Mouse (Mus musculus) layer of hippocampus, postnatal 36 days (tissue): ENCODE results near the gene Prkar1b. TPM values are rescaled to one million over a fixed set of nuclear protein-coding genes. Genes with fewer than 3 reads are reported as not detected.

ENCODE experiments used
- DNase-seq, 2 experiments: peaks; one replicate each; pipeline ENCODE4 v3.0.0; 2022
- total RNA-seq, 2 experiments: library from RNA; stranded (reverse); gene quantifications; 2 replicates each; pipeline ENCODE4 v1.2.3; 2021

The Prkar1b gene
- total RNA-seq, 2 experiments from 2014 or later = 397 to 416 TPM

DNA sequence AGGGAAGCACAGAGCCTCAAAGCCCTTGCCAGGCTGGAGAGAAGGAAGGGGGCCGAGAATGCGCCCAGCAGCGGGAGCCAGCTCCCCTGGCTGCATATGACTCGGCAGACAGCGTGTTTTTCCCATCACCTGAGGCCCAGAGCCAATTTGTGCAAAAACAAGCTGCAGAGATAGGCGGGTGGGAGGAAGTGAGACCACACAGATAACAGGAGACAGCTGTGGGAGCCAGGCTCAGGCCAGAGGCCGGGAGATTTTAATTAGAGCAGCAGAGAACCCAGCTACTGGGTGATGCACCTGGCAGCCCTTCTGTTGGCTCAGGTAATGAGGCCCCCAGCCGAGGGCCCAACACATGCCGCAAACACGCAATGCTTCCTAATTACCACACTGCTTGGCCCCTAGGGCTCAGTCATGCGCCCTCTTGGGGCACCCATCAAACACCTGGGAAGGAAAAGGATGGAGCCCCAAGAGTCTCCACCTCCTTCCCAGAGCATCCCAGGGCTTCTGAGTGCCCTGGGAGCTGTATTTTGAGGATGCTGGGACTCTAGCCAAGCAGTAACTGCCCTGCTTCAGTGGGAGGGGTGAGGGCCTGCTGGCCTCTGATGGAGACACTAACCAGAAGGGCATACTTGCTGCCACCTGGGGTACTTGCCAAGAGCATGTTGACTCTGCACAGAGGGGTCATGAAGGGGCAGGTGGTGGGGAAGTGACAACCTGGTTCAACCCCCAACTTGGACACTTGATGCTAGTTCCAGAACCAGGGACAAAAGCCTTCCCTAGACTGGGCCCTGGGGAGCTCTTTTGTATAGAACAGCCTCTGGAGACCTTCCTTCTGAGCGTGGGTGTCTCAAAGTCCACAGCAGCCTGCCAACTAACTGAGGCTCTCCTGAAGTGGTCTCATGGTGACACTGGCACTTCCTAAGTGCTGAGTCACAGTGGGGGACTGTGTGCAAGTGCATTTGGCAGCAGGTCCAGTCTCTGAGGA, 50.5 kb downstream of the Prkar1b start:
- peak; percentile 52 to 59 for DNase-seq

DNA sequence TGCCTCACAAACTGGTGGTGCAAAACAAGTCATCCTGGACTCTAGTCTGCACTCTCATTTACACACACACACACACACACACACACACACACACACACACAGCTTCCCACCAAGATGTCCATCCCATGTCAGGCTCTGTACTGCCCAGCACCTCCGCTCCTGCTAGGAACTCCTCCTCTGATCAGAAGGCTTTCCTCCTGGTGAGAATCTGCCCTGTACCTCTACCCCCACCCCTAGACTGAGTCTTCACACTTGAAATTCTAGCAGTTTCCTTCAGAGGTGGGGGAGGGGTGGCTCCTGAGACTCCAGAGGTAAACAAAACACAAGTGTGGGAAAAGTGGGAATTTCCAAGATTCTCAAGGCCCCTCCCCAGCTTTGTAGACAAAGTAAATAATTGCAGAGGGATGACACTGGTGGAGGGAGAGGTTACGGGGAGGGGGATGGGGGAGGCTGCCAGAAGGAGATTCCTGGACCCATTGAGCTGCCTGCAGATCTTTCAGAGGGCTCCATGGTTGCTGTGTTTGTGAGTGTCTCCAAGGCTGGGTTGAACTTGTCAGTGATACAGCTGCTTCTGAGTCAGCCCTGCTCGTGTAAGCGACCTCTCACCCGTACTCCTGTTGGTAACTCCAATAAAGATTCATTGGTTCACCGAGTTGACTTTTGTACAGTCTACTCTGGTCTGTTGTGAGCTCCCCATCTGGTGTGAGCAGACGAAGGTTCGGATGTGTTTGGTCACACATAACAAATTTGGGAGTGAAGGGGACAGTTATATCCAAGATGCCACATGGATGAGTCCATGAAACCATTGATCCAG, 54.3 kb downstream of the Prkar1b start:
- DNase-seq = no peak

DNA sequence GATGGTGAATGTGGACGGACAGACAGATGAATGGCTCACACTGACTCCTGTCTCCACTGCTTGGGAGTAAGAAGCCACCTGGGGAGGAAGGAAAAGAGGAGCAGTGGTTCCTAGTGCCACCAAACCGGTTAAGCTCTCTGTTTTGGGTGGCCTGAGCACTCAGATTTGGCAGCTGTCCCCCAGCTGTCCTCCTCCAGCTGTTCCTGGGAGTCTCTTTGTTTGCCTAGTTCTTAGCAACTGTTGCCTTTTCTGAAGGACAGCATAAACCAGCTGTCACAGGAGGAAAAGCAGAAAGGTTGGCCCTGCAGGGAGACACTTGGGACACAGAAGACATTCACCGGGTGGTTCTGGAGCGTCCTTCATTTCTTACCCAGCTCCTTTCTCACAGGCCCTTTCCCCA, 56.3 kb downstream of the Prkar1b start:
- DNase-seq = no peak

DNA sequence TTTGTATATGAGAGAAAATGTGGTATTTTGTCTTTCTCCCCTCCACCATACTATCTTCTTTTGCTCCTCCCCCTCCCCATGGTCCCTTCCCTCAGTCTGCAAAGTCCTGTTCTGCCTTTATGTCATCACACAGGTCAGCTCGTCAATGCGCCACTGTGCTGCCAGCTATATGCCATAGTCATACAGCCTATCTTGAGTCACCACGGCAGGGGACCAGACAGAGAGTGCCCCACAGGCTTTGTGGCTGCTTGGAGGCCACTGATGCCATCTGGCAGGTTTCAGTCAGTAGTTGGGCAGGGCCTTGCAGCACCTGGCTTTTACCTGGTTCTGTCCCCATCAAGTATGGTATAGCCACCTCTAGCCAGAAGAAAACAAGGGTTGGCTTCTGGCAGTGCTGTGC, 58.1 kb downstream of the Prkar1b start:
- no peak for DNase-seq

DNA sequence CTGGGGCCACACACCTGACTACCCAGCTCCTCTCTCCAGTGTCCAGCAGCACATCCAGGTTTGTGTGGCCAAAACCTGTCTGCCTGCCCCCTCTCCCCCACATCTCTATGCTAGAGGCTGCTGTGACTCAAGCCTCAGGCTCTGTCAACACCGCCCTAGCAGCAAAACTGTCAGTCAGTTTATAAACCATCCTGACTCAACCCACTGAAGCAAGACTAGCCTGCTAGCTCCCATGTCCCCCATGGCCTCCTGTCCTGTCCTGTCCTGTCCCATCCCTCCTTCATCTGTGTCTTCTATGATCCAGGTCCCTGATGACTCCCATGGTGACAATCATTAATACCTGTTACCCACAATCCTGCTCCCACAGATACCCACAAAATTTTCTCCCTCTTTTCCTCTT, 59.6 kb downstream of the Prkar1b start:
- no peak for DNase-seq

DNA sequence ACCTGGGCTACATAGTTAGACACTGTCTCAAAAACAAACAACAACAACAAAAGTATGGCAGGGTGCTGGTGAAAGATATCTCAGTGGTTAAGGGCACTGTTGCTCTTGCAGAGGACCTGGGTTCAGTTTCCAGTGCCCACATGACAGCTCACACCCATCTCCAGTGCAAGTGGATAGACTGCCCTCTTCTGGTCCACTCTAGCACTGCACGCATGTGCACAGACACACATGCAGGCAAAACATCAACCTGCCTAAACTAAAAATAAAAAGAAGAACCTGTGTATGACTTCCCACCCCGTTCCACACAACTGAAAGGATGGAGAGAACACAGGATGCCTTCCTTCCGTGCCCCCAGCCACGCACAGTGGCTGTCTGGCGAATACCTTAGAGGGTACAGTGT, 61.6 kb downstream of the Prkar1b start:
- DNase-seq = no peak

DNA sequence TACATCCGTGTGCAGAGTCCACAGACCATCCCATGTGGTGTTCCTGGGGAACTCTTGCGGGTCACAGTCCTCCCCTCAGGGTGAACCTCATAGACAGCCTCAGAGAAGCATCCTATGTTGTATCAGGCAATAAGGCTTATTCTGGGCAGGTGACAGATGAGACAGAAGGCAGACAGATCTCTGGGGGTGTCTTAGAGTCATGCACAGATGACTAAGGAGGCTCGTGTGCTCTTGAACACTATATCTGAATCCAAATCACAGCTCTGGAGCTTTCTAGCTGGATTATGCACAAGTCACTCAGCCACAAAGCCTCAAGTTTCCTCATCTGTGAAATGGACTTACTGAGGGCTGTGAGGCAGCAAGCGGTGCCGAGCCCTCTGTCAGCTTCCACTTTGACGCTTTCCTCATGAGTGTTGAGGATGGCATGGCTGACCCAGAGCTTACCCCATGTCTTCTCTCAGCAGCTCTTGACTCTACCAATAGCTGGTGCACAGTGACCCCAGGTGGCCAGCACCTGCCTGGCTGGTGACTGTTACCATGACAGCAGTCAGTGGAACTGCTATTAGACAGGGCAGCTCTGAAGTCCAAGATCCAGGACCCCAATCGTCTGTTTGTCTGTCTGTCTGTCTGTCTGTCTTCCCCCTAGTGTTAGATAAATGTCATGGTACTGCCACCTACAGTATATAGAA, 64.8 kb downstream of the Prkar1b start:
- DNase-seq = no peak

DNA sequence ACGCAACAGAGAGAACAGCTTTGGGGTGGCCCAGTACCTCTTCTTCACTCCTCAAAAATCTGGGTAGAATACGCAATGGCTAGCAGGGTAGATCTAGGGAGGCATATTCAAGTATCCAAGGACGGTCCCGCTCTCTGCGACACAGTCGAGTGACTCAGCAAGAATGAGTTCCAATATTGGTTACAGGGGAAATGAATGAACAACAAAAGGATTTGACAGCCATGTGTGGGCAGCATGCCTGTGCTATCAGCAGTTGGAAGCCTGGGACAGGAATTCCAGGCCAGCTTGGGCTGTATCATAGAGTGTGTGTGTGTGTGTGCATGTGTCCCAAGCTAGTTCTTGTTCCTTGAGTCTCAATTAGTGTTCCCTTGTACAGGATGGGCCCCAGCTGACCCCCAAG, 65.5 kb downstream of the Prkar1b start:
- peak; percentile 57 to 62 for DNase-seq

DNA sequence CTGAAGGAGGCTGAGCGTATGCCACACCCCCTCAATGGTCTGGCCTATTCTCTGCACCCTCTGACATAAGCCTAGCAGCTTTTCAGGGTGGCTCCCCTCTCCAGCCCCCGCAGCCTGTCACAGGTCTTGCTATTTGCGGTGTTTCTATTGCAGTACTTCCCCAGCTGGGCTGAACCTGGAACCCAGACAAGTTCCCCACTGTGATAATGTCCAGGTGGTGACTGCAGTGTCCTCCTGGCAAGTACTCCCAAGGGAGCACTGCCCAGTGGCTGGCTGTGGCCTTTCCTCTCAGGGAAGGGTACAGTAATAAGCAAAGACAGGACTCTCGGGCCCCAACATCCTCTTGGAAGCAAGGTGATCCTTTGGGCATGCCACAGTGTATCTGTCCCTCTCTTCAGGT, 66.0 kb downstream of the Prkar1b start:
- no peak for DNase-seq

DNA sequence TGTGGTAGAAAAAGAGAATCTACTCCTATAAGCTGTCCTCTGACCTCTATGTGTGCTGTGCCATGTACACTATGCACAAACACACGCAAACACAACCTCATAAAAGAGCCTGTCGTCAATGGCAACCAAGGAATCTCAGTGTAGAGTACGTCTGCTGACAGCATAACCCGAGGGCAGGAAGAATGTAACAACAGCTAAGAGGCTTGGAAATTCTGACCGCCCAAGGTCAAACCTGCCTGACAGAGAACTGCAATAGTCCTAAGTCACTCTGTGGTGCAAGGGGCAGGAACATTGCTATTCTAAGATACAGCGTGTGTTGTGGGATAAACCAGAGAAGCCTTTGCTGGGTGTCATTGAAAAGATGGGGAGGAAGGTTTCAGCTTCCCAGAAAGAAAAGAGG, 68.4 kb downstream of the Prkar1b start:
- DNase-seq = no peak

DNA sequence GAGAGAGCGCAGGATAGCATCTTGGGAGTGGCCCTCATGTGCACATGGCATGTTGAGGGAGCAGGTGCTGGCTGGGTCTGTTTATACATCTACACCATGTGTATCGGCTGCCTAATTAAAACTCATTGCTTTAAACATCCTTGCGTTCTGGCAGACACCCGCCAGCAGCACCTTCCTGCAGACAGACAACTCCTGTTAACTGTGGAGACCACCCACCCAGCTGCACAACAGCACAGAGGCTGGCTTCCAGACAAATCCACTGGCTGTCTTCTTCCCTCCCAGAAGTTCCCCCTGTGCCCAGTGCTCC, 71.7 kb downstream of the Prkar1b start:
- no peak for DNase-seq

DNA sequence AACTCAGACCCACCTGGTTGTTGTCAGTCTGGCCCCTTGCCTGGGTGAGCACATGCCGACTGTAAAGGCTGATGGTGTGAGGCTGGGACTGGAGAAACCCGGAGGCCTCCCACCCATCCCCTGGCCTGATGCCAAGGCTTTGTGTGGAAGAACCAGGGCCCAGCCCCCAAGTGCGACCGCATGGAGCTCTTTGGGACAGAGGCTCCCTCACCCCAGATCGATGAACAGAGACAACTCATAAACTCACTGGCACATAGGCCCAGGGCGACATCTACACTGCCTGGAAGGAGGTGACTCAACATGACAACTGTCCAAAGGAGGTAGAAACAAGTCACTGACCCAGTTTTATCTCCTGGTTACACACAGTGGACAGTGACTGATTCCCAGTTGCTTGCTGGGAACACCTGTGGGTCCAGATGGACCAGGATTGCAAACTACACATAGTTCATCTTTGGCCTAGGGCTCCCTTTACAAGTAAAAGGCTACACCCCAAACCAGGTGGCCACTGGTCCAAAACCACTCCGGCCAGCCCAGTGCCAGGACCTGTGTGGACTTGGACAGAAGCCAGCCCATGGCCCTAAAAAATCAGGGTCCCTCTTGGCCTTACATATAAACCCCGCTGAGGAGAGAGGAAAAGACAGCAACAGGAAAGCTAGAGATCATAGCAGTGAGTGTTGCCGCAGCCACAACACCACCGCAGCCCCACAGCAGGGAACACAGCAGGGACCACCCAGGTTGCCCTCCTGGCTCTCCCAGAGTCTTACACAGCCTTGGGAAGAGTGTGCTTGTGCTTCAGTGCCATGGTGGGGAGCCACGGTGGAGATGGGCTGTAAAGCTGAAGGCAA, 72.3 kb downstream of the Prkar1b start:
- DNase-seq = no peak

DNA sequence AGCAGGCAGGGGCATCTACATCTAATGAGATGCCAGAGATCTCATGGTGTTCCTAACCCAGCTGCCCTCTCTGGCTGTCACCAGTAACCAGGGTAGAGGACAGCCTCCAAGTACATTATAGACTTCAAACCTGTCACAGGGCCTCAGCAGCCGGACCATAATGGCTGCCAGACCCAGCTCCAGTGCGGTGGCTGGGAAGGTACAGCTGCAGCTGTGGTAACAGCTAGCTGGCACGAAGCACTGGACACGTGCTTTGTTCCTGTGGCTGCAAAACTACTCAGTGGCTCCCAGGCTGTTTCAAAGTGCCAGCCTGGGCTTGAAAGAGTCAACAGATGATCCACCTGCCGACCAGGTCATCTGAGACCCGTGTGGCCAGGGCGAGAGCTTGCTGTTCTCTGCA, 73.4 kb downstream of the Prkar1b start:
- no peak for DNase-seq

DNA sequence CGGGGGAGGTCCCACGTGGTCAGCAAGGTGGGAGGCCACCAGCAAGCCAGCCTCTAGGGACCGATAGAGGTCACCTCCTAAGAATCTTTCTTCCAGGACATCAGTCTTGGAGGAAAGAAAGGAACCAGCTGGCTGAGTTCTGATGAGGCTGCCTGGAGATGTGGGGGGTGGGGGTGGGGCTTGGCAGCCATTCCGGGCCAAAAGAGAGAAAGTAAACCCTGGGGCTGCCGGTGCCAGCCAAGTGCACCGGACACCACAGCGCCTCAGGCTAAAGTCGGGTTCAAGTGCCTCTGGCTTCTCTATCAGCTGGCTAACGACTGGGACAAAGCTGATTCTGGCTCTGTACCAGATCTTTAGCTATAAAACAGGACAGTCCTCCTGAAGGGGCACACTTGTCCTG, 74.0 kb downstream of the Prkar1b start:
- no peak for DNase-seq

DNA sequence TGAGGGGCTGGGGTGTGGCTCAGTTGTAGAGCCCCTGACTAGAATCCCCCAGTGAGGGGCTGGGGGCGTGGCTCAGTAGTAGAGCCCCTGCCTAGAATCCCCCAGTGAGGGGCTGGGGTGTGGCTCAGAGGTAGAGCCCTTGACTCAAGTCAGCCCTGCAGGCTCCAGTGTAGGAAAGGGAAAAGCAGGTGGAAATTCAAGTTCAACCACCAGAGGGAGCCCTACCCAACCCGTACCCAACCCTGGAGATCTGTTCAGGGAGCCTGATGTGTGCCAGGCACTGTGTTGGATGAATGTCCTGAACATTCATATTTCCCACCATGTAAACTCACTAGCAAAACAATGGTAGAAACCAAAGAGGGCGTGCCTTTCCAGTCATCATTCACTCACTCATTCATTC, 74.7 kb downstream of the Prkar1b start:
- peak; percentile 59 to 64 for DNase-seq

DNA sequence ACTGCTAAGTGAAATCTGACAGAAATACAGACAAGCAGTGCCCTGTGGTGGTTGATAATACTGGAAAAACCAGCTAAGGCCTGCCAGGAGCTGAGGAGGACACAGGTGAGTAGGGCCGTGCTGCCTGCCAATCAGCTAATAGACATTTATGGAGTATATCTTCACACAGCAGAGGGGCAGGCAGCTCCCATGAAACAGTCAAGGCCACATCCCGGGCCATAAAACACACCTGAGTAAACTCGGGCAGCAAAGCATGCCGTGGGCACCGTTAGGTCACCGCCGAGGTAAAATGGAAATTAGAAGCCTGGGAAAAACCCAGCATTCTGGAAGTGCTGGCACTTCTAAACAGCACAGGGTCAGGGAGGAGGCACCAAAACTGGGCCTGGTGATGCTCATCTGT, 75.8 kb downstream of the Prkar1b start:
- no peak for DNase-seq

DNA sequence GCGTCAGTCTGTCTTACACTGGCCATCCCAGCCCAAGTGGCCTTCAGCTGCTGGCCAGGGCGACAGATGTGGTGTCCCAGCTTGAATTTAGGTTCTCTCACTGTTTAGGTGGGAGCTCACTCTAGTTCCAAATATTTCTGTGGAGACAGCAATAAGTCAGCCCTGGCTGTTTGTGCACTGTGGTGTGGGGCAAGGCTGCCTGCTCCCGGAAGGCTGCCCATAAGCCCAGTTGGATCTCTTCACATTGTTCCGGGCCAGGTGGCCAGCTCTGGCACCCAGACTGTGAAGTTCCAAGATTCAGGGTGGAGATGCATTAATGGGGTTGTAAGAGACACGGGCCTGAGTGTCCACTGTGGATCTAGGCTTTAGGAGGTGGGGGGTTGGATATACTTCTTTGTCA, 76.9 kb downstream of the Prkar1b start:
- DNase-seq = no peak

DNA sequence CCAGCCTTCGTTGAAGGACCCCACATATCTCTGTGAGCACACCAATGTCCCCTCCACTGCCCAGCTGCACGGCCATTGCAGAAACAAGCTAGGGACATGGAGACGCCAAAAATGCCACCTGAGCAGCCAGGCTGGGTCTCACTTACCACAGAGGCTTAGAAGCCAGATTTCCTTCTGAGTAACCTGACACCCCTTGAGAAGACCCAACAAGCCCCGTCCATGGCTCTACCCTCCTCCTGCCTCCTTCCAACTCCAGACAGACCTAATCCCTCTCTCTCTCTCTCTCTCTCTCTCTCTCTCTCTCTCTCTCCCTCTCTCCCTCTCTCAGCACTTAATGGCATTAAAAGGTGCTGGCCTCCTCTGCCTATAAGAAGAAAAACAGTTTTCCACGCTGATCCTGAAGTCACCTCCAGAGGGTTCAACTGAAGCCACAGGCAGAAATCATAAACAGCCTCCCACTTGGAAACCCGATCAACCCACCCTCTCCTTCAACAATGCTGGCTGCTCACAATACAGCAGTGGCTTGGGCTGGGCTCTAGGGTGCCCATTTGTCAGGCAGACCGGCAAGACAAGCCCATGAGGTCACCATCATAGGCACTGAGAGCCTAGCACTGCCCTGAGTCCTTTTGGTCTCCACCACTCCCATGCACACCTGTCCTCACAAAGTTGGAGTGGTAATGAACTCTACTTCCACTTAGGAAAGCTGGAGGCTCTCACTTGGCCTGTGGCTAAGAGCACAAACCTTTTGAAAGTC, 82.8 kb downstream of the Prkar1b start:
- no peak for DNase-seq

DNA sequence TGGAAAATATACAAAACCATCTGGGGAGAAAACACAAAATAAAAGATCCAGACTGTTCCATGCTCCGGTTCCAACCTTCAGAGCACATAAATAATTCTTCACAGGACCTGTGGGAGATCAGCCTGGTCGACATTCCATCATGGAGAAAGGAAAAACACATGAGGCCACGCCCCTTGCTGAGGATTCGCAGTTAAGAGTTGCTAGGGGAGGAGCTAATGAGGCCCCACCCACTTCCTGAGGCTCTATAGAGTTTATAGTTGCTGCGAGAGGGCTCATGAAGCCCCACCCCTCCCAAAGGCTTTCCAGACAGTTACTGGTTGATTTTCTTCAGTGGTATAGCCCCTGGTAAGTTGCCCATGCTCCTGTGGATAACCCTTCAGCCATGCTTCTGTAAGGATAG, 85.2 kb downstream of the Prkar1b start:
- DNase-seq = no peak

DNA sequence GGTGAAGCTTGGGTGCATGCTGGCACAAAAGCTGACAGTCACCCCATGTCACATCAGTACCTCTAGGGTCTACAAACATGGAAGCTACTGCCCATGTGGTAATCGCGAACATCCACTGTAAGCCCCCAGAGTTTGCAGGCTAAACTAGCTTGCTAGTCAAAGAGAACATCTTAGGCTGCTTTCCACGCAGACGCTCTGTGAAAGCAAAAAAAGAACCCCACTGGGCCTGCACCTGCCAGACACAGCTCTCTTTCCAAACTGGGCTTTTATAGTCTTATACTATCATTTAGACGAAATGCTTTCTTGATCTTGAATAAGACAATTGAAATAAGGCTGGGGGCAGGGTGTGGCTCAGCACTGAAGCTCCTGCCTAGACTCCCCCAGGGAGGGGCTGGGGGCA, 88.1 kb downstream of the Prkar1b start:
- DNase-seq = no peak

DNA sequence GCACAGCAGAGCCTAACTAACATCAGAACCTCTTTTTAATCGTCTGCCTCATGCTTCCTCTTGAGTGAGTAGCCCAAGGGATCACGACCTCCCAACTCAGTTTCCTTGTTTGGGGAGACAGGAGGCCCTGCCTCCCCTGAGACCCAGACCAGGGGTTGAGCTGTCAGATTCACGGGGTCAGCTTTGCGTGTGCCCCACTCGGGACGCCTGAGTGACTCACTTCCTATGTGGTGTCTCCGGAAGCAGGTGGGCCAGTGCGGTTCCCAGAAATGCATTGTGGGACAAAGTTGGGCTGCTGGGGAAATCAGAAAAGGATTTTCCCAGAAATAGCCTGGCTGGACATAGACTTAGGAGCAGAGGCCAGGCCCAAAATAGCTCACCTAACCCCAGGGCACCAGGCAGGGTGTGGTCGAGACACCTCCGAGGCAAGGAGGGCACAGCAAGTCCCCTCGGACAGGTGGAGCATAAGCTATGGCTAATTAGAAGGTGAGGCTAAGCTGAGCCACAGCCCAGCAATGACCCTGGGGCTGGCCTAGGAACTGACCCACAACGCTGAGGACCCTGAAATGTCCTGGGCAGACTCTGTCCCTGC, 89.2 kb downstream of the Prkar1b start:
- DNase-seq = no peak
